Mouse (Mus musculus) liver, embryonic 14.5 days (tissue): ENCODE data around the gene Slx1b.

ENCODE experiments used
- CTCF ChIP-seq: IDR thresholded peaks from 2 replicates; pipeline ENCODE4 v1.5.1; 2016; ENCODE audit warnings: antibody characterized with exemption, low read depth, control low read depth
- EP300 ChIP-seq: IDR thresholded peaks from 2 replicates; pipeline ENCODE4 v1.6.1; 2016; ENCODE audit warnings: antibody characterized with exemption, low read depth

DNA sequence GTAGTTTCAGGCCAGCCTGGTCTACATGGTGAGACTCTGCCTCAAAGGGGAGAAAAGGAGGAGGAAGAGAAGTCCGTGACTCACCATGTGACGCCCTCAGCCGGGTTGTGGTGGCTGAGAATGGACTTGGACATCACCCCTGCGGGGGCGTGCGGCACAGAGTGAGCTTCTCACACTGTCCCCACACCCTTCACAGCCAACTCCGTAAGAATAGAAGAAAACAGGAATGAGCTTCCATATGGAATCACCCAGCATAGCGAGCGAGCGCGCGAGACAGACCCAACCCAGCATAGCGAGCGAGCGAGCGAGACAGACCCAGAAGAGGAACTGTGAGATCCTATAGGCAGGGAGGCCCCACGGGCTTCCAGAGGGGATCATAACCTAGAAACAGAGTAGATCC is 44.0 kb upstream of the Slx1b start:
- TF ChIP-seq CTCF: no peak
- no peak for TF ChIP-seq EP300
